Mouse (Mus musculus): ENCODE measurements at regions not wholly inside any gene's neighbourhood (a gene's known extent, or its start where the extent isn't known, plus 50 kb on each side); places are given as distances from the start of the nearest gene placed in this dataset.

- no peaks in the 10 kb centered on the region for H3K4me1 ChIP-seq (ENCODE audit: control insufficient read depth in 1 of 2, insufficient read depth in 2 of 2)
- no peak overlapping the region for H3K4me3 ChIP-seq (replicated peaks in 1 of 3; ENCODE audit: low read depth in 2 of 3, low read length in 2 of 3, poor library complexity in 1 of 3)
- H3K79me2 ChIP-seq (replicated peaks; ENCODE audit: control insufficient read depth, extremely low read depth, insufficient read depth, poor library complexity, severe bottlenecking), result no peaks in the 10 kb centered on the region
- H3K27ac ChIP-seq (ENCODE audit: insufficient read depth, low read depth), result no peak overlapping the region
- no peaks in the 10 kb centered on the region for H3K9me3 ChIP-seq (replicated peaks; ENCODE audit: low read length)
- no peak overlapping the region for H3K9ac ChIP-seq (ENCODE audit: insufficient read depth, low read depth)
- DNase-seq (ENCODE audit: extremely low read depth), result no peak
- in situ Hi-C loops (cut with MboI; ENCODE audit: low pct_ligation_motif_present, low pct_unique_long_range_greater_than_20kb, low sequenced_read_pairs) (no loop called here), dilution Hi-C loops (cut with MboI; ENCODE audit: extremely low pct_ligation_motif_present, extremely low pct_unique_long_range_greater_than_20kb, low sequenced_read_pairs) (no loop called here)
- H3K4me2 ChIP-seq (ENCODE audit: insufficient read depth, low read depth, poor library complexity, severe bottlenecking), result no peak overlapping the region
- TF ChIP-seq SMC3 (IDR thresholded peaks at IDR 0.05; ENCODE audit: low read depth, low read length), result no peak
- no peak for TF ChIP-seq CHD1 (IDR thresholded peaks at IDR 0.05; ENCODE audit: low read depth, low read length)
- TF ChIP-seq UBTF (IDR thresholded peaks at IDR 0.05; ENCODE audit: low read depth, low read length), result no peak
- no peak for TF ChIP-seq MYC (IDR thresholded peaks at IDR 0.05; ENCODE audit: low read depth, low read length)
- TF ChIP-seq KAT2A (IDR thresholded peaks at IDR 0.05; ENCODE audit: insufficient replicate concordance, low read length), result no peak
- no peak for TF ChIP-seq RCOR1 (conservative IDR thresholded peaks at IDR 0.05; ENCODE audit: low read depth, low read length)
- no peak for TF ChIP-seq ZNF384 (IDR thresholded peaks at IDR 0.05; ENCODE audit: low read depth, low read length)
- no peak for TF ChIP-seq JUN (IDR thresholded peaks at IDR 0.05; ENCODE audit: insufficient read depth, low read depth, low read length)
- no peaks in the 10 kb centered on the region for H3K27me3 ChIP-seq (replicated peaks)
- H3K36me3 ChIP-seq (replicated peaks in 1 of 2; ENCODE audit: control insufficient read depth in 1 of 2, insufficient read depth in 1 of 2, low read length in 1 of 2), result no peaks in the 10 kb centered on the region
Observed at GRCm38 (mm10) chr16:52799715-52800392, 346.0 kb upstream of the Alcam start.

DNA sequence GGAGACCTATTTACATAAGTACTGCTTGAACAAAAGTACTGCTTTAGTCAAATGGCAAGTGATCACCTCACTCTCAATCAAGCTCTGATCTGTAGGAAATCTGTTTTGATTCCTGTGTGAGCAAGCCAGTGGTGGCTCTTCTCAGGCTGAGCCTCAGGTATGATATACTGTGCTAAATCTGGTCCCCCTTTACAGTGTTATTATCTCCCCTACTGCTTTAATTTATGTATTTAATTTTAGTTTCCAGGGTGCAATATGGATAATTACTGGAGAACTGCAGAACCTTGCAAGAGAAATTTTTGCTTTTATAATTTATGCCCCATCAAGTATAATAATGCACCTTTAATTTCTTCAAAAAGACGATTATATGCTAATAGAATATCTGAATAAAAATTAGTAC lies 341.3 kb upstream of the Alcam start:
- in situ Hi-C loops (cut with MboI; ENCODE audit: low pct_ligation_motif_present, low pct_unique_long_range_greater_than_20kb, low sequenced_read_pairs) (no loop called here), dilution Hi-C loops (cut with MboI; ENCODE audit: extremely low pct_ligation_motif_present, extremely low pct_unique_long_range_greater_than_20kb, low sequenced_read_pairs) (no loop called here)
- H3K36me3 ChIP-seq (replicated peaks in 1 of 2; ENCODE audit: control insufficient read depth in 1 of 2, insufficient read depth in 1 of 2, low read length in 1 of 2), result no peaks in the 10 kb centered on the region

GRCm38 (mm10) chr16:52789946-52790345 lies 336.1 kb upstream of the Alcam start:
- 0 out of 4 replicates have a peak, but pooled peaks cover 0 to 2% of the 10 kb centered on the region in 2 experiments for H3K4me1 ChIP-seq (ENCODE audit: control insufficient read depth in 1 of 2, insufficient read depth in 2 of 2)
- in situ Hi-C loops (cut with MboI; ENCODE audit: low pct_ligation_motif_present, low pct_unique_long_range_greater_than_20kb, low sequenced_read_pairs) (no loop called here), dilution Hi-C loops (cut with MboI; ENCODE audit: extremely low pct_ligation_motif_present, extremely low pct_unique_long_range_greater_than_20kb, low sequenced_read_pairs) (no loop called here)
- H3K9me3 ChIP-seq (replicated peaks; ENCODE audit: low read length), result no peaks in the 10 kb centered on the region
- no peak overlapping the region for H3K4me3 ChIP-seq (replicated peaks in 1 of 3; ENCODE audit: low read depth in 2 of 3, low read length in 2 of 3, poor library complexity in 1 of 3)
- no peaks in the 10 kb centered on the region for H3K36me3 ChIP-seq (replicated peaks in 1 of 2; ENCODE audit: control insufficient read depth in 1 of 2, insufficient read depth in 1 of 2, low read length in 1 of 2)
- DNase-seq (ENCODE audit: extremely low read depth), result no peak
- H3K27me3 ChIP-seq (replicated peaks), result no peaks in the 10 kb centered on the region
- no peaks in the 10 kb centered on the region for H3K79me2 ChIP-seq (replicated peaks; ENCODE audit: control insufficient read depth, extremely low read depth, insufficient read depth, poor library complexity, severe bottlenecking)
- no peak overlapping the region for H3K27ac ChIP-seq (ENCODE audit: insufficient read depth, low read depth)
- no peak overlapping the region for H3K9ac ChIP-seq (ENCODE audit: insufficient read depth, low read depth)
- TF ChIP-seq CHD2 (IDR thresholded peaks at IDR 0.05; ENCODE audit: low read length) (no peak), NRF1 (IDR thresholded peaks at IDR 0.05; ENCODE audit: low read depth, low read length) (no peak), JUN (IDR thresholded peaks at IDR 0.05; ENCODE audit: insufficient read depth, low read depth, low read length) (no peak), PAX5 (IDR thresholded peaks at IDR 0.05; ENCODE audit: low read length) (no peak), ZC3H11A (IDR thresholded peaks at IDR 0.05; ENCODE audit: low read depth, low read length) (no peak)
- no peak overlapping the region for H3K4me2 ChIP-seq (ENCODE audit: insufficient read depth, low read depth, poor library complexity, severe bottlenecking)

More for the DNA sequence above, 341.3 kb upstream of the Alcam start:
- Histone ChIP-seq H3K4me3 (replicated peaks in 1 of 3; ENCODE audit: low read depth in 2 of 3, low read length in 2 of 3, poor library complexity in 1 of 3) (no peak overlapping the region), H3K9me3 (replicated peaks; ENCODE audit: low read length) (no peaks in the 10 kb centered on the region), H3K4me2 (ENCODE audit: insufficient read depth, low read depth, poor library complexity, severe bottlenecking) (no peak overlapping the region), H3K27me3 (replicated peaks) (no peaks in the 10 kb centered on the region), H3K4me1 (ENCODE audit: control insufficient read depth in 1 of 2, insufficient read depth in 2 of 2) (0 out of 4 replicates have a peak, but pooled peaks cover 0 to 2% of the 10 kb centered on the region in 2 experiments), H3K27ac (ENCODE audit: insufficient read depth, low read depth) (no peak overlapping the region), H3K9ac (ENCODE audit: insufficient read depth, low read depth) (no peak overlapping the region), H3K79me2 (replicated peaks; ENCODE audit: control insufficient read depth, extremely low read depth, insufficient read depth, poor library complexity, severe bottlenecking) (no peaks in the 10 kb centered on the region)
- TF ChIP-seq MEF2A (IDR thresholded peaks at IDR 0.05; ENCODE audit: borderline replicate concordance, low read depth, low read length), result no peak
- TF ChIP-seq ETS1 (conservative IDR thresholded peaks at IDR 0.05; ENCODE audit: low read depth, low read length), result no peak
- no peak for TF ChIP-seq USF2 (conservative IDR thresholded peaks at IDR 0.05; ENCODE audit: low read depth, low read length)
- DNase-seq (ENCODE audit: extremely low read depth), result no peak
